Mouse (Mus musculus) C2C12 (cell line): ENCODE data around the gene Zfp839. TPM values are rescaled to one million over a fixed set of nuclear protein-coding genes. Genes with fewer than 3 reads are reported as not detected.

Experiments
- H3K27me3 ChIP-seq: one replicate; pipeline ENCODE4 v1.6.1; 2011; ENCODE audit not compliant: control insufficient read depth, insufficient read depth, insufficient read length
- H3K36me3 ChIP-seq: one replicate; pipeline ENCODE4 v1.6.1; 2011; ENCODE audit not compliant: control insufficient read depth, insufficient read depth
- H3K4me3 ChIP-seq: one replicate; pipeline ENCODE4 v1.5.1; 2011; ENCODE audit warnings: mild to moderate bottlenecking, control low read depth; ENCODE audit not compliant: poor library complexity, insufficient read depth, severe bottlenecking
- H3K79me2 ChIP-seq: one replicate; pipeline ENCODE4 v1.6.1; 2011; ENCODE audit not compliant: control insufficient read depth, insufficient read depth
- H3K79me3 ChIP-seq: one replicate; pipeline ENCODE4 v1.6.1; 2011; ENCODE audit warnings: low read depth, control low read depth
- H3ac ChIP-seq: one replicate; pipeline ENCODE3; 2011; ENCODE audit warnings: low read depth; ENCODE audit not compliant: control insufficient read depth, insufficient read length
- CEBPB ChIP-seq: IDR thresholded peaks from one replicate; pipeline ENCODE4 v1.6.1; 2011; ENCODE audit warnings: low read depth, mild to moderate bottlenecking, control low read depth, moderate library complexity
- FOSL1 ChIP-seq: IDR thresholded peaks from one replicate; pipeline ENCODE4 v1.8.0; 2011; ENCODE audit warnings: mild to moderate bottlenecking, low read length; ENCODE audit not compliant: poor library complexity, insufficient read depth, severe bottlenecking
- MAX ChIP-seq: IDR thresholded peaks from one replicate; pipeline ENCODE4 v1.6.1; 2011; ENCODE audit warnings: mild to moderate bottlenecking, control low read depth
- MYOD1 ChIP-seq: IDR thresholded peaks from one replicate; pipeline ENCODE4 v1.6.1; 2011; ENCODE audit warnings: low read depth; ENCODE audit not compliant: control insufficient read depth, insufficient read length
- MYOG ChIP-seq: IDR thresholded peaks from one replicate; pipeline ENCODE4 v1.6.1; 2011; ENCODE audit not compliant: control insufficient read depth, insufficient read length; ENCODE audit errors: extremely low read depth
- polyA plus RNA-seq: library from polyadenylated mRNA; unstranded; fragments of >200 nt; fragmentation: generic; extraction: Trizol; gene quantifications from one replicate; pipeline ENCODE4 v1.2.1, GENCODE M21; 2012; ENCODE audit warnings: missing spikeins

Gene Zfp839
- polyA plus RNA-seq, 1 experiment, result 1.2 TPM

GRCm38 (mm10) chr12:110915761-110916160 lies 65.7 kb downstream of the Zfp839 start:
- H3K4me3 ChIP-seq, result no peak overlapping the region

More at GRCm38 (mm10) chr12:110915761-110916160, 65.7 kb downstream of the Zfp839 start:
- Histone ChIP-seq H3K79me2 (no peaks in the 10 kb centered on the region), H3ac (no peak overlapping the region), H3K27me3 (no peaks in the 10 kb centered on the region), H3K36me3 (peaks cover 15% of the 10 kb centered on the region), H3K79me3 (no peaks in the 10 kb centered on the region)
- TF ChIP-seq MYOD1 (no peak), MAX (no peak), CEBPB (no peak), MYOG (no peak), FOSL1 (no peak)

Other genes with a start within 250 kb of the Zfp839 start
- gene Dync1h1, start 248.8 kb upstream of the Zfp839 start, polyA plus RNA-seq, result 83.5 TPM
- gene 1700001K19Rik, start 167.6 kb upstream of the Zfp839 start, polyA plus RNA-seq, result 0.04 TPM
- 253 TPM for gene Hsp90aa1, start 147.5 kb upstream of the Zfp839 start, polyA plus RNA-seq
- 12.6 TPM for gene Wdr20, start 112.3 kb upstream of the Zfp839 start, polyA plus RNA-seq
- gene Mok, start 9.3 kb upstream of the Zfp839 start, polyA plus RNA-seq, result 2.0 TPM
- 71.9 TPM for gene Cinp, start 38.9 kb downstream of the Zfp839 start, polyA plus RNA-seq
- 3.4 TPM for gene Tecpr2, start 39.0 kb downstream of the Zfp839 start, polyA plus RNA-seq
- 11.7 TPM for gene Ankrd9, start 128.8 kb downstream of the Zfp839 start, polyA plus RNA-seq
- 7.7 TPM for gene Rcor1, start 189.1 kb downstream of the Zfp839 start, polyA plus RNA-seq